Comparison of ENCODE assay signal across 8 mouse cellular contexts in the genomic region with DNA sequence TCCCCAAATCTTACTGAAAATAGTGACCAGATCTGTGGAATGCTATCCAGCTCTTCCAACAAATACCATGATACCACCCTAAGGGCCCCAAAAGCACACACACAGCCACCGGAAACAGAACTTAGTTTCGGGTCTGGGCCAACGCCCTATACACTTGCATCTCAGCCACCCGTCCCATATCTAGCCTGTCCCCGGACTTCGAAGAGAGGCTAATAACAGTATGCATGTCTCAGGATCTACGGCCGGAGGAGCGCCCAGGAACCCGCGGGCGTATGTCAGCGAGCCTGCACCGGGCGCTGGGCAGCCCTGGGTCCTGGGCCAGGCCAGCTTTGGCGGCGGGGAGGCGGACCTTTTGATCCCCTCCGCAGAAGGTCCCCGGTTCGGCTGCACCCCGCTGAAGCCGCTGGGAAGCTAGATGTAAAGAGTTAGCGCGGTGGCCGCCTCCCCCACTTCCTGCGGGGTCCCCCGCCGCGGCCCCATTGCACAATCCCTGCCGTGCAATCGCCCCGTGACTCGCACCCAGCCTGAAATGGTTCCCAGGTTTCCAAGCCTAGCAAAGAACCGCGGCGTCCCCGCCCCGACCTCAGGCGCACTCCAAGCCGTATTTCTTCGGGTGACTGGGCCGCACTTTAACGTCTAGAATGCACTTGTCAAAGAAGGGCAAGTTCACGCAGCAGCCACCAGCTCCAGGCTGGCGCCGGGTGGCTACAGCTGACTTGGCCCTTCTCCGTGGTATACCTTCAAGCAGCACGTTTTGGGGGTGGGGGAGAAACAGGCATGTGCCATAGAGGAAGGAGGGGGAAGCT. TPM values are rescaled to one million over a fixed set of nuclear protein-coding genes. Genes with fewer than 3 reads are reported as not detected.
A peak's percentile ranks its signal among the peaks of the same experiment; 100 is the strongest.
DNase-seq lines count a peak whose midpoint lies in the region; ATAC-seq and TF ChIP-seq lines count a peak whose summit lies in the region.

No protein-coding gene starts in this region.

- H3K27me3 ChIP-seq in hindbrain, embryonic 16.5 days (replicated peaks; ENCODE audit: control insufficient read depth, insufficient read depth, low read length) = peaks cover 15% of the 10 kb centered on the region
- H3K27me3 ChIP-seq in liver, embryonic 11.5 days (replicated peaks; ENCODE audit: control insufficient read depth, insufficient read depth, low read length) = peaks cover 7% of the 10 kb centered on the region; the same call in 1 of the 2 replicates
- H3K27me3 ChIP-seq in midbrain, postnatal 0 days (ENCODE audit: insufficient read depth, low read length) = peaks cover 15% of the 10 kb centered on the region
- no peaks in the 10 kb centered on the region for H3K27me3 ChIP-seq in splenic B cell, adult 2 months (ENCODE audit: control insufficient read depth, insufficient read depth, low read length, poor library complexity, severe bottlenecking)

- WGBS in hindbrain, embryonic 16.5 days = under 1% methylated on average over 48 of the region's 49 CpGs
- WGBS in liver, embryonic 11.5 days = under 1% methylated on average over 49 of the region's 49 CpGs
- WGBS in midbrain, postnatal 0 days = 4% methylated on average over 49 of the region's 49 CpGs

- no peak for TF ChIP-seq CTCF in midbrain, postnatal 0 days (IDR thresholded peaks at IDR 0.05)

- H3K27ac ChIP-seq in hindbrain, embryonic 16.5 days (ENCODE audit: low read depth, low read length) = no peak overlapping the region
- peak overlapping the region; percentile 52; the same call in 1 of the 2 replicates for H3K27ac ChIP-seq in liver, embryonic 11.5 days (ENCODE audit: low read depth, low read length)
- H3K27ac ChIP-seq in midbrain, postnatal 0 days (ENCODE audit: low read depth, low read length) = no peak overlapping the region

- no peaks in the 10 kb centered on the region for H3K9me3 ChIP-seq in hindbrain, embryonic 16.5 days (ENCODE audit: control insufficient read depth, low read length)
- H3K9me3 ChIP-seq in liver, embryonic 11.5 days (ENCODE audit: control insufficient read depth, low read length) = no peaks in the 10 kb centered on the region
- H3K9me3 ChIP-seq in midbrain, postnatal 0 days (ENCODE audit: low read length) = no peaks in the 10 kb centered on the region

- peak; percentile 26 to 36 for DNase-seq in layer of hippocampus, postnatal 10 days (ENCODE audit: low spot score in 2 of 2)
- no peak for DNase-seq in layer of hippocampus, adult 9-11 months
- peak; percentile 22 to 28 for DNase-seq in cerebellum, postnatal 10 days
- DNase-seq in gastrocnemius, postnatal 10 days = peak; percentile 63
- peak; percentile 72 for DNase-seq in liver, embryonic 11.5 days (ENCODE audit: low spot score)
- DNase-seq in midbrain, postnatal 0 days (ENCODE audit: low spot score) = no peak
- peak; percentile 51 for DNase-seq in splenic B cell, adult 2 months (ENCODE audit: low read depth, low spot score)

- no peaks in the 10 kb centered on the region for H3K36me3 ChIP-seq in hindbrain, embryonic 16.5 days (ENCODE audit: control insufficient read depth, insufficient read depth, low read length)
- H3K36me3 ChIP-seq in liver, embryonic 11.5 days (ENCODE audit: control insufficient read depth, insufficient read depth, low read length) = no peaks in the 10 kb centered on the region
- H3K36me3 ChIP-seq in midbrain, postnatal 0 days (ENCODE audit: insufficient read depth, low read length) = no peaks in the 10 kb centered on the region
- H3K36me3 ChIP-seq in splenic B cell, adult 2 months (ENCODE audit: control insufficient read depth, insufficient read depth, low read length, poor library complexity, severe bottlenecking) = no peaks in the 10 kb centered on the region

- H3K4me1 ChIP-seq in hindbrain, embryonic 16.5 days (ENCODE audit: control insufficient read depth, insufficient read depth, low read depth, low read length) = peaks cover 13% of the 10 kb centered on the region
- 0 out of 2 replicates have a peak, but pooled peaks cover 4% of the 10 kb centered on the region for H3K4me1 ChIP-seq in liver, embryonic 11.5 days (replicated peaks; ENCODE audit: control insufficient read depth, insufficient read depth, low read length)
- no peaks in the 10 kb centered on the region for H3K4me1 ChIP-seq in midbrain, postnatal 0 days (ENCODE audit: insufficient read depth, low read length)

- peak overlapping the region; percentile 91 for H3K4me2 ChIP-seq in hindbrain, embryonic 16.5 days (ENCODE audit: low read length)
- H3K4me2 ChIP-seq in liver, embryonic 11.5 days = peak overlapping the region; percentile 84
- H3K4me2 ChIP-seq in midbrain, postnatal 0 days (ENCODE audit: low read depth, low read length, poor library complexity, severe bottlenecking) = peak overlapping the region; percentile 77

- ATAC-seq in hindbrain, embryonic 16.5 days = peak; percentile 60
- peak; percentile 61 for ATAC-seq in liver, embryonic 11.5 days (replicated peaks; ENCODE audit: low FRiP score)
- peak; percentile 41; the same call in 1 of the 2 replicates for ATAC-seq in midbrain, postnatal 0 days (ENCODE audit: low FRiP score)

- H3K4me3 ChIP-seq in hindbrain, embryonic 16.5 days (ENCODE audit: low read length) = peak overlapping the region; percentile 48
- peak overlapping the region; percentile 52 for H3K4me3 ChIP-seq in liver, embryonic 11.5 days (ENCODE audit: low read depth, low read length)
- H3K4me3 ChIP-seq in midbrain, postnatal 0 days (ENCODE audit: low read depth, low read length) = peak overlapping the region; percentile 37

- peak overlapping the region; percentile 59 for H3K9ac ChIP-seq in hindbrain, embryonic 16.5 days (ENCODE audit: low read depth, low read length)
- peak overlapping the region; percentile 72 for H3K9ac ChIP-seq in liver, embryonic 11.5 days (ENCODE audit: low read depth, low read length)
- H3K9ac ChIP-seq in midbrain, postnatal 0 days (replicated peaks; ENCODE audit: low read length, poor library complexity, severe bottlenecking) = no peak overlapping the region

RNA-seq across cellular contexts. Expression of gene Jak1, which starts 27.9 kb away (rescaled TPM):
- total RNA-seq in layer of hippocampus, postnatal 10 days (2021) = 100 to 1,000 TPM; 110 TPM
- total RNA-seq in gastrocnemius, postnatal 10 days (2021) = 100 to 1,000 TPM; 110 to 129 TPM
- 89.4 and 103 TPM in 2 replicates for polyA plus RNA-seq in hindbrain, embryonic 16.5 days (2015; fragmentation: Nextera tagmentation; extraction: Ambion mirVana)
- 80.0 and 83.0 TPM in 2 replicates for polyA plus RNA-seq in liver, embryonic 11.5 days (2014; fragmentation: Nextera tagmentation; extraction: Ambion mirVana)
- total RNA-seq in midbrain, postnatal 0 days (2014; rRNA removed) = 76.1 and 87.5 TPM in 2 replicates
- polyA plus RNA-seq in midbrain, postnatal 0 days (2015; fragmentation: Nextera tagmentation; extraction: Ambion mirVana) = 82.7 and 91.9 TPM in 2 replicates

Comparison
In these comparisons a context has a peak if more than half of its experiments do, and no peak if none do; other contexts are left out.
1. DNase-seq: peak in layer of hippocampus, postnatal 10 days (2 of 2), cerebellum, postnatal 10 days (2 of 2), gastrocnemius, postnatal 10 days (single experiment), liver, embryonic 11.5 days (single experiment) and splenic B cell, adult 2 months (single experiment); none in layer of hippocampus, adult 9-11 months (single experiment) and midbrain, postnatal 0 days (single experiment).
2. Peak in every context shown above with its lines, with median percentiles within 50 percentile points of each other: ATAC-seq, H3K4me2 ChIP-seq and H3K4me3 ChIP-seq.